Mouse (Mus musculus) bone marrow, adult 2 months (tissue): Measurements from ENCODE around the gene AW822073. TPM values are rescaled to one million over a fixed set of nuclear protein-coding genes. Genes with fewer than 3 reads are reported as not detected.

Experiments
- H3K27ac ChIP-seq: fragments of 200-500 bp; 2 replicates; pipeline ENCODE4 v1.5.1; 2012; ENCODE audit warnings: low read depth, mild to moderate bottlenecking, control low read depth, inconsistent platforms, low read length; ENCODE audit not compliant: control insufficient read depth, poor library complexity, insufficient read depth
- H3K4me1 ChIP-seq: fragments of 200-500 bp; 2 replicates; pipeline ENCODE4 v1.6.1; 2011; ENCODE audit warnings: low read length; ENCODE audit not compliant: control insufficient read depth, insufficient read depth
- H3K4me3 ChIP-seq: fragments of 200-500 bp; replicated peaks from 2 replicates; pipeline ENCODE3; 2011; ENCODE audit warnings: mild to moderate bottlenecking, low read depth, low read length, control low read depth; ENCODE audit not compliant: control insufficient read depth
- CTCF ChIP-seq: fragments of 200-500 bp; IDR thresholded peaks from 2 replicates; pipeline ENCODE4 v1.5.1; 2011; ENCODE audit warnings: low read length, control low read depth; ENCODE audit not compliant: control insufficient read depth, insufficient read depth
- POLR2A ChIP-seq: fragments of 200-500 bp; IDR thresholded peaks from 2 replicates; pipeline ENCODE4 v1.6.1; 2011; ENCODE audit warnings: low read depth, mild to moderate bottlenecking, control low read depth, low read length, borderline replicate concordance; ENCODE audit not compliant: control insufficient read depth
- WGBS: fragments of 180-500 bp; shearing (Covaris S2); methylation state at CpG from one replicate; pipeline ENCODE4 v1.1.7; 2018; 5-methylcytosine and 5-hydroxymethylcytosine counted together
- polyA plus RNA-seq: library from polyadenylated mRNA; stranded (reverse); fragments of >200 nt; gene quantifications from 2 replicates; pipeline ENCODE4 v1.2.4, GENCODE M21; 2011; ENCODE audit warnings: low replicate concordance; ENCODE audit not compliant: missing spikeins, insufficient read depth, insufficient read length

Gene AW822073
- polyA plus RNA-seq, 1 experiment, result not detected

DNA sequence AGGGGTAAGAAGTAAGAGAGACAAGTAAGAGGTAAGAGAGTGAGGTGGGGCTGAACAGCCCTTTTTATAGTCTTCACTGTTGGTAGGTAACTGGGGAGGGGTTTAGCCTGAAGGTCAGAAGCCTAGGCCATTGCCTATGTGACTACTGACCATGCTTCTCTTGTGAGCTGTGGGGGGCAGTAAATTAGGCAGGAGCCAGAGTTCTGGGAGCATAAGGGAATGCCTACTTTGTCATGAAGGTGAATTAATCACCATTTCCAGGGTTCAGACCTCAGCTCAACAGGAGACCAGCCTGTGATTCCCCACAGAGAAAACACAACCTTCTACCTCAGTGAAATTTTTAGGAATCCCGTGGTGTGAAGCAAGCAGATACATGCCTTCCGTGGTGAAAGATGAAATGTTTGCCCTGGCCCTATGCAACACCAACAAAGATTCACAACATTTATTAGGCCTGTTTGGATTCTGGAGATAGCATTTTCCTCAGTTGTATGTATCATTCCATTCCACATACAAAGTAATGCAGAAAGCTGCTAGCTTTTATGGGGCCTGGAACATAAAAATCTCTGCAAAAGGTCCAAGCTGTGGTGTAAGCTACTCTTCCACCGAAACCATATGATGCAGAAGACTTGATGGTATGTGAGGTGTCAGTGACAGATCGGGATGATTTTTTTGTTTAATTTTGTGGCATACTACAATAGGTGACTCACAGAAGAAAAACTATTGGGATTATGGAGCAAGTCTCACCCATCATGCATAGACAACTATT lies 17.9 kb downstream of the AW822073 start:
- H3K4me3 ChIP-seq, result no peak overlapping the region
- no peaks in the 10 kb centered on the region for H3K4me1 ChIP-seq
- no peak overlapping the region for H3K27ac ChIP-seq
- 81% methylated on average over 4 of the region's 4 CpGs for WGBS
- TF ChIP-seq CTCF (no peak), POLR2A (no peak)

DNA sequence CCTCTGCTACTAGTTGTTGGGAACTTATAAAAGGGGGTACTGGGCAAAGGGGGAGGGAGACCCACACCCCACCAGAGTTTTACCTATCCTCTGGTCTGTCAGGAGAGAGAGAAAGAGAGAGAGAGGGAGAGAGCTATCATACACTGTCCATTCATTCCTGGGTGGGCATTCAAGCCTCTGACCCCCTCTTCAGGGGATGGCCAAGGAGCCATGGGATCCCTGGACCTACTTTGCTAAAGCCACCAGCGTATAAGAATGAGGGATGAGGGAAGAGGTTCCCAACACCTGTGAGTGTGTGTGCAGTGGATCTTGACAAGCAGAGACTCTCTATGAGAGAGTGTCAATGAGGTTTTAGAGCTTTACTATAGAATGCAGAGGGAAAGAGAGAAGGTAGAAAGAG lies 18.7 kb downstream of the AW822073 start:
- WGBS, result 33% methylated on average over 1 of the region's 1 CpGs
- TF ChIP-seq CTCF (no peak), POLR2A (no peak)
- Histone ChIP-seq H3K27ac (no peak overlapping the region), H3K4me3 (no peak overlapping the region), H3K4me1 (no peaks in the 10 kb centered on the region)

Other genes with a start within 250 kb of the AW822073 start
- gene Duxf3, start 7.7 kb upstream of the AW822073 start, polyA plus RNA-seq, result not detected in 2 replicates
- gene Gm4981, start 11.8 kb upstream of the AW822073 start, polyA plus RNA-seq, result not detected in 2 replicates
- gene Gcc2, start 30.6 kb upstream of the AW822073 start, polyA plus RNA-seq, result 8.0 and 8.8 TPM in 2 replicates
- gene Lims1, start 98.5 kb upstream of the AW822073 start, polyA plus RNA-seq, result 31.6 and 44.1 TPM in 2 replicates
- 17.0 and 19.9 TPM in 2 replicates for gene Ranbp2, start 222.0 kb upstream of the AW822073 start, polyA plus RNA-seq